Mouse (Mus musculus) c-Kit-negative CD71-positive TER-119-positive erythroid progenitor cells, embryonic 14.5 days (primary cell): ENCODE measurements around the gene Strc.

Source experiments
- DNase-seq: peaks from one replicate; pipeline ENCODE4 v3.0.0-alpha.2; 2013; ENCODE audit warnings: low read depth, low spot score

The Strc gene

DNA sequence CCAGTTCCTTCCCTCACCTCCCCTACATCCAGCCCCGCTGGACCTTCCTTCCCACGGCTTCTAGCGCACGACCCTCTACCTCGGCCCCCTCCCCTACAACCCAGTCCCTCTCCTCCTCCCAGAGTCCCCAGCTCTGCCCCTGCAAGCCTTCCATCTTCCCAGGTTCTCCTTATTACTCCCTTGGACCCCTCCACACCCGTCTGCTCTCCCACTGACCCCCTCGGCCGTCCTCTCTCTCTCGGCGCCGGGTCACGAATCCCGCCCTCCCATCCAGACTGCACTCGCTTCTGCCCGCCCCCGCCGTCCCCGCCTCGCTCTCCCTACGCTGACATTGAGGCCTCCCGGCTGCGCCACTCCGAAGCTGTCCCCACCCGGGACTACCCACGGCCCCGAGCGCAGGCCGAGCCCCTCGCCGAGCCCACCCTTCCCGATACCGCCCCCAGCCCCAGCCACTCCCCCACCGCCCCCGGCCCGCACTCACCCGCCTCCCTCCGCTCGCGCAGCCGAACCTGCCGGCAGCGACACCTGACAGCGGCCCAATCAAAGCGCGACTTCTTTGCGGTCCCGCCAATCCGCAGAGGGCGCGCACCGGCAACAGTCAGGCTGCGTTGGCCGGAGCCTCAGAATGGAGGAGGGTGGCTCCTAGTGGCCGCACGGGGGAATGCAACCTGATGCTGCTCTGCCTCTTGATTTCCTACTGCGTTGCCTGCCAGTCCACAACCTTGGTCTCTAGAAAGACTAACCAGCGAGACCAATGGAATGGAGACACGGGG is 32.0 kb downstream of the Strc start, which contains the start of gene Ppip5k1:
Gene Ppip5k1 (minus strand): TSS at position 577 of the 773 bp plus-strand sequence.
- peak; percentile 90 for DNase-seq

- DNase-seq: peak; percentile 20
These were observed 32.6 kb downstream of the Strc start for GRCm38 (mm10) chr2:121354378-121354777.

- DNase-seq: no peak
These were observed 33.8 kb downstream of the Strc start for GRCm38 (mm10) chr2:121353156-121353555.

DNA sequence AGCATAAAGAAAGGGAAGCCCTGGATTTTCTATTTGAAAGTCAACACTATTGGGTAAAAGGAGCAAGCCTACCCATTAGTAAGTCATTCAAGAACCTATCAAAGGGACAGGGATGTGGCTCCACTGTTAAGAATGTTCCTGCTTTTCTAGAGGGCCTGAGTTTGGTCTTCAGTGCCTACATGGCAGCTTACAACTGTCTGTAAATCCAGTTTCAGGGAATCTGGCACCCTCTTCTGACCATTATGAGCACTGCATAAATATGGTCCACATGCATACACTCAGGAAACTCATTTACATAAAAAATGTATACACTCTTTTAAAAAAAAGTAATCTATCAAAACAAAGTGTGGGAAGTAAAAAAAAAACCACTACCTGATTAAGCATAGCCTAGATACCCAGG is 47.9 kb downstream of the Strc start:
- DNase-seq: no peak

- no peak for DNase-seq
These were observed 57.5 kb downstream of the Strc start for GRCm38 (mm10) chr2:121329492-121329891.

GRCm38 (mm10) chr2:121323693-121324470 is 63.1 kb downstream of the Strc start:
- no peak for DNase-seq

- DNase-seq: no peak
These were observed 63.9 kb downstream of the Strc start for GRCm38 (mm10) chr2:121323041-121323440.

GRCm38 (mm10) chr2:121316278-121316677 is 70.7 kb downstream of the Strc start:
- DNase-seq: no peak
